Mouse (Mus musculus): ENCODE measurements around the gene Anks1b. TPM values are rescaled to one million over a fixed set of nuclear protein-coding genes. Genes with fewer than 3 reads are reported as not detected.

Gene Anks1b
- polyA plus RNA-seq (2014; fragmentation: Nextera tagmentation; extraction: Ambion mirVana), result 1.3 and 1.5 TPM in 2 replicates

- Histone ChIP-seq H3K9me3 (ENCODE audit: control insufficient read depth, low read length) (no peaks in the 10 kb centered on the region), H3K4me2 (ENCODE audit: low read length) (peak within 1 kb of the TSS; percentile 92), H3K27ac (ENCODE audit: low read depth) (no peak within 1 kb of the TSS), H3K4me1 (replicated peaks; ENCODE audit: control insufficient read depth, insufficient read depth, low read length) (no peaks in the 10 kb centered on the region), H3K27me3 (replicated peaks; ENCODE audit: control insufficient read depth, insufficient read depth, low read length) (peaks cover 28% of the 10 kb centered on the region), H3K4me3 (ENCODE audit: low read depth, low read length) (peak within 1 kb of the TSS; percentile 49), H3K36me3 (ENCODE audit: control insufficient read depth, insufficient read depth, low read length) (no peaks in the 10 kb centered on the region), H3K9ac (ENCODE audit: low read length) (peak within 1 kb of the TSS; percentile 34)
- under 1% methylated on average over 45 of the region's 48 CpGs for WGBS
- ATAC-seq (replicated peaks; ENCODE audit: low FRiP score, low TSS enrichment, low read depth) (peak; percentile 71), DNase-seq (ENCODE audit: low spot score) (peak; percentile 78)
Measured at GRCm38 (mm10) chr10:89873146-89873950, at the start of gene Anks1b. Gene Anks1b (plus strand): TSS chr10:89873509.

- no peak for DNase-seq (ENCODE audit: low spot score)
- 44% methylated on average over 2 of the region's 2 CpGs for WGBS
Measured at GRCm38 (mm10) chr10:89823906-89824305, 49.4 kb upstream of the Anks1b start.

GRCm38 (mm10) chr10:89826896-89827295, 46.4 kb upstream of the Anks1b start:
- H3K27ac ChIP-seq (ENCODE audit: low read depth), result no peak overlapping the region
- H3K9ac ChIP-seq (ENCODE audit: low read length), result no peak overlapping the region
- DNase-seq (ENCODE audit: low spot score), result no peak
- 79% methylated on average over 3 of the region's 3 CpGs for WGBS
- H3K27me3 ChIP-seq (replicated peaks; ENCODE audit: control insufficient read depth, insufficient read depth, low read length), result no peaks in the 10 kb centered on the region
- no peak for ATAC-seq (replicated peaks; ENCODE audit: low FRiP score, low TSS enrichment, low read depth)
- H3K9me3 ChIP-seq (ENCODE audit: control insufficient read depth, low read length), result no peaks in the 10 kb centered on the region
- no peaks in the 10 kb centered on the region for H3K36me3 ChIP-seq (ENCODE audit: control insufficient read depth, insufficient read depth, low read length)
- H3K4me2 ChIP-seq (ENCODE audit: low read length), result no peak overlapping the region
- H3K4me1 ChIP-seq (replicated peaks; ENCODE audit: control insufficient read depth, insufficient read depth, low read length), result no peaks in the 10 kb centered on the region
- no peak overlapping the region for H3K4me3 ChIP-seq (ENCODE audit: low read depth, low read length)

More at GRCm38 (mm10) chr10:89823906-89824305, 49.4 kb upstream of the Anks1b start:
- ATAC-seq (replicated peaks; ENCODE audit: low FRiP score, low TSS enrichment, low read depth), result no peak
- no peak overlapping the region for H3K27ac ChIP-seq (ENCODE audit: low read depth)
- H3K4me1 ChIP-seq (replicated peaks; ENCODE audit: control insufficient read depth, insufficient read depth, low read length), result no peaks in the 10 kb centered on the region
- no peaks in the 10 kb centered on the region for H3K36me3 ChIP-seq (ENCODE audit: control insufficient read depth, insufficient read depth, low read length)
- H3K27me3 ChIP-seq (replicated peaks; ENCODE audit: control insufficient read depth, insufficient read depth, low read length), result no peaks in the 10 kb centered on the region
- H3K4me2 ChIP-seq (ENCODE audit: low read length), result no peak overlapping the region
- no peak overlapping the region for H3K4me3 ChIP-seq (ENCODE audit: low read depth, low read length)
- H3K9ac ChIP-seq (ENCODE audit: low read length), result no peak overlapping the region
- H3K9me3 ChIP-seq (ENCODE audit: control insufficient read depth, low read length), result no peaks in the 10 kb centered on the region

GRCm38 (mm10) chr10:89832334-89832733, 41.0 kb upstream of the Anks1b start:
- no peaks in the 10 kb centered on the region for H3K4me1 ChIP-seq (replicated peaks; ENCODE audit: control insufficient read depth, insufficient read depth, low read length)
- WGBS, result 73% methylated on average over 4 of the region's 4 CpGs
- no peak overlapping the region for H3K27ac ChIP-seq (ENCODE audit: low read depth)
- ATAC-seq (replicated peaks; ENCODE audit: low FRiP score, low TSS enrichment, low read depth) (no peak), DNase-seq (ENCODE audit: low spot score) (no peak)
- H3K36me3 ChIP-seq (ENCODE audit: control insufficient read depth, insufficient read depth, low read length), result no peaks in the 10 kb centered on the region
- no peak overlapping the region for H3K4me2 ChIP-seq (ENCODE audit: low read length)
- no peaks in the 10 kb centered on the region for H3K9me3 ChIP-seq (ENCODE audit: control insufficient read depth, low read length)
- H3K4me3 ChIP-seq (ENCODE audit: low read depth, low read length), result no peak overlapping the region
- no peak overlapping the region for H3K9ac ChIP-seq (ENCODE audit: low read length)
- H3K27me3 ChIP-seq (replicated peaks; ENCODE audit: control insufficient read depth, insufficient read depth, low read length), result no peaks in the 10 kb centered on the region

GRCm38 (mm10) chr10:89833166-89833565, 40.1 kb upstream of the Anks1b start:
- H3K27ac ChIP-seq (ENCODE audit: low read depth), result no peak overlapping the region
- no peaks in the 10 kb centered on the region for H3K36me3 ChIP-seq (ENCODE audit: control insufficient read depth, insufficient read depth, low read length)
- H3K4me1 ChIP-seq (replicated peaks; ENCODE audit: control insufficient read depth, insufficient read depth, low read length), result no peaks in the 10 kb centered on the region
- 84% methylated on average over 10 of the region's 10 CpGs for WGBS
- DNase-seq (ENCODE audit: low spot score) (no peak), ATAC-seq (replicated peaks; ENCODE audit: low FRiP score, low TSS enrichment, low read depth) (no peak)
- no peak overlapping the region for H3K4me2 ChIP-seq (ENCODE audit: low read length)
- no peak overlapping the region for H3K4me3 ChIP-seq (ENCODE audit: low read depth, low read length)
- H3K27me3 ChIP-seq (replicated peaks; ENCODE audit: control insufficient read depth, insufficient read depth, low read length), result no peaks in the 10 kb centered on the region
- H3K9me3 ChIP-seq (ENCODE audit: control insufficient read depth, low read length), result no peaks in the 10 kb centered on the region
- H3K9ac ChIP-seq (ENCODE audit: low read length), result no peak overlapping the region

GRCm38 (mm10) chr10:89837476-89837875, 35.8 kb upstream of the Anks1b start:
- ATAC-seq (replicated peaks; ENCODE audit: low FRiP score, low TSS enrichment, low read depth) (no peak), DNase-seq (ENCODE audit: low spot score) (no peak)
- H3K27ac ChIP-seq (ENCODE audit: low read depth), result no peak overlapping the region
- no peaks in the 10 kb centered on the region for H3K4me1 ChIP-seq (replicated peaks; ENCODE audit: control insufficient read depth, insufficient read depth, low read length)
- H3K4me3 ChIP-seq (ENCODE audit: low read depth, low read length), result no peak overlapping the region
- H3K9me3 ChIP-seq (ENCODE audit: control insufficient read depth, low read length), result no peaks in the 10 kb centered on the region
- no peak overlapping the region for H3K9ac ChIP-seq (ENCODE audit: low read length)
- H3K4me2 ChIP-seq (ENCODE audit: low read length), result no peak overlapping the region
- no peaks in the 10 kb centered on the region for H3K36me3 ChIP-seq (ENCODE audit: control insufficient read depth, insufficient read depth, low read length)
- H3K27me3 ChIP-seq (replicated peaks; ENCODE audit: control insufficient read depth, insufficient read depth, low read length), result no peaks in the 10 kb centered on the region
- 53% methylated on average over 3 of the region's 3 CpGs for WGBS

GRCm38 (mm10) chr10:89838834-89839233, 34.5 kb upstream of the Anks1b start:
- no peak overlapping the region for H3K4me2 ChIP-seq (ENCODE audit: low read length)
- H3K9ac ChIP-seq (ENCODE audit: low read length), result no peak overlapping the region
- H3K27ac ChIP-seq (ENCODE audit: low read depth), result no peak overlapping the region
- 75% methylated on average over 3 of the region's 3 CpGs for WGBS
- no peak overlapping the region for H3K4me3 ChIP-seq (ENCODE audit: low read depth, low read length)
- DNase-seq (ENCODE audit: low spot score) (no peak), ATAC-seq (replicated peaks; ENCODE audit: low FRiP score, low TSS enrichment, low read depth) (no peak)
- H3K9me3 ChIP-seq (ENCODE audit: control insufficient read depth, low read length), result no peaks in the 10 kb centered on the region
- no peaks in the 10 kb centered on the region for H3K36me3 ChIP-seq (ENCODE audit: control insufficient read depth, insufficient read depth, low read length)
- no peaks in the 10 kb centered on the region for H3K27me3 ChIP-seq (replicated peaks; ENCODE audit: control insufficient read depth, insufficient read depth, low read length)
- H3K4me1 ChIP-seq (replicated peaks; ENCODE audit: control insufficient read depth, insufficient read depth, low read length), result no peaks in the 10 kb centered on the region

- Histone ChIP-seq H3K36me3 (ENCODE audit: control insufficient read depth, insufficient read depth, low read length) (no peaks in the 10 kb centered on the region), H3K4me1 (replicated peaks; ENCODE audit: control insufficient read depth, insufficient read depth, low read length) (no peaks in the 10 kb centered on the region), H3K27me3 (replicated peaks; ENCODE audit: control insufficient read depth, insufficient read depth, low read length) (no peaks in the 10 kb centered on the region), H3K9me3 (ENCODE audit: control insufficient read depth, low read length) (0 out of 2 replicates have a peak, but pooled peaks cover 3% of the 10 kb centered on the region), H3K4me2 (ENCODE audit: low read length) (no peak overlapping the region), H3K9ac (ENCODE audit: low read length) (no peak overlapping the region), H3K4me3 (ENCODE audit: low read depth, low read length) (no peak overlapping the region), H3K27ac (ENCODE audit: low read depth) (no peak overlapping the region)
- DNase-seq (ENCODE audit: low spot score), result no peak
- WGBS, result 88% methylated on average over 6 of the region's 6 CpGs
- no peak for ATAC-seq (replicated peaks; ENCODE audit: low FRiP score, low TSS enrichment, low read depth)
Measured at GRCm38 (mm10) chr10:89850951-89851350, 22.4 kb upstream of the Anks1b start.

All from intestine, embryonic 14.5 days (tissue).